In the genomic region with DNA sequence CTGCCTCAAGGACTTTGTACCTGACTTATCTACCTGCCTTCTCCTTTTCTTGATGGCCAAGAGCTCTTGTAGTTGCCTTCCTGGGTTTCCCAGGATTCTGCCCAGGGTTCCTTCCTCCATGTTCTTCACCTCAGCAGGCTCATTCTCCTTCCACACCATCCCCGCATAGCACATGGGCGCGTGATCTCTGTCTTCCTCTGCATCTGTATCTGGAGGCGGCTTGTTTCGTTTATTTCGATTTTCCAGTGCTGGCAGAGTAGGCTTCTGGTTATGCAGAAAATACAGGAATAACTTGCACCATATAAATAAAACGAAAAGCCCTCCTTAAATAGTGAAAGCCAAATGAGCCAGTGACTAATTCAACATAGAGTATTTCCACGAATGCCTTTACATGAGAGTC, we compare ENCODE assay signal across 12 mouse cellular contexts. TPM values are rescaled to one million over a fixed set of nuclear protein-coding genes. Genes with fewer than 3 reads are reported as not detected.
"Had no signal": no experiment of that assay in that cellular context is flagged by ENCODE, and none has a peak within 500 bp of the region (broad histone marks: within the 10 kb centered on the region; RNA-seq: fewer than 3 reads in every experiment).

No protein-coding gene starts in this region.

- DNase-seq: kidney, adult 8-10 months; lung, adult 2 months; lung, postnatal 36 days; thymus, postnatal 36 days had no signal

- ATAC-seq: inflammation-experienced regulatory T-cells, adult 6 months; intestine, postnatal 0 days; lung, postnatal 0 days; midbrain, embryonic 13.5 days had no signal

RNA-seq across cellular contexts. Expression of a gene that starts 4.8 kb away (rescaled TPM):
- total RNA-seq: megakaryocyte progenitor cell, adult 5-6 weeks had no signal

RNA-seq across cellular contexts. Expression of a gene that starts 15.9 kb away (rescaled TPM):
- total RNA-seq: layer of hippocampus, adult 18-20 months; layer of hippocampus, postnatal 10 days; megakaryocyte progenitor cell, adult 5-6 weeks; midbrain, postnatal 0 days had no signal

RNA-seq across cellular contexts. Expression of a gene that starts 49.8 kb away (rescaled TPM):
- total RNA-seq: layer of hippocampus, adult 18-20 months; layer of hippocampus, postnatal 10 days; megakaryocyte progenitor cell, adult 5-6 weeks; midbrain, postnatal 0 days had no signal
